Comparison of ENCODE assay signal across 21 mouse cellular contexts in genomic region chr6:109233426-109233825, GRCm38 (mm10).
DNase-seq lines count a peak whose midpoint lies in the region; ATAC-seq and TF ChIP-seq lines count a peak whose summit lies in the region.
"Had no signal": no experiment of that assay in that cellular context is flagged by ENCODE, and none has a peak within 500 bp of the region (broad histone marks: within the 10 kb centered on the region; RNA-seq: fewer than 3 reads in every experiment).

No protein-coding gene starts in this region.

- H3K9me3 ChIP-seq in forebrain, embryonic 14.5 days (replicated peaks; ENCODE audit: control insufficient read depth, low read length) = no peaks in the 10 kb centered on the region
- H3K9me3 ChIP-seq in forebrain, embryonic 12.5 days = no peaks in the 10 kb centered on the region
- H3K9me3 ChIP-seq in hindbrain, embryonic 15.5 days = no peaks in the 10 kb centered on the region
- H3K9me3 ChIP-seq in hindbrain, embryonic 11.5 days (ENCODE audit: control insufficient read depth, low read length) = no peaks in the 10 kb centered on the region
- no peaks in the 10 kb centered on the region for H3K9me3 ChIP-seq in midbrain, postnatal 0 days (ENCODE audit: low read length)
- no peaks in the 10 kb centered on the region for H3K9me3 ChIP-seq in midbrain, embryonic 13.5 days
- H3K9me3 ChIP-seq: embryonic facial prominence, embryonic 15.5 days; heart, embryonic 12.5 days had no signal

- H3K4me3 ChIP-seq in forebrain, embryonic 14.5 days (ENCODE audit: low read depth, low read length) = no peak overlapping the region
- H3K4me3 ChIP-seq in forebrain, embryonic 12.5 days (replicated peaks) = no peak overlapping the region
- H3K4me3 ChIP-seq in hindbrain, embryonic 15.5 days = no peak overlapping the region
- H3K4me3 ChIP-seq in hindbrain, embryonic 11.5 days (ENCODE audit: low read depth, low read length) = no peak overlapping the region
- H3K4me3 ChIP-seq in midbrain, postnatal 0 days (ENCODE audit: low read depth, low read length) = no peak overlapping the region
- H3K4me3 ChIP-seq in midbrain, embryonic 13.5 days (replicated peaks) = no peak overlapping the region
- H3K4me3 ChIP-seq: embryonic facial prominence, embryonic 15.5 days; heart, embryonic 12.5 days had no signal

- no peaks in the 10 kb centered on the region for H3K4me1 ChIP-seq in forebrain, embryonic 14.5 days (ENCODE audit: control insufficient read depth, insufficient read depth, low read length)
- no peaks in the 10 kb centered on the region for H3K4me1 ChIP-seq in forebrain, embryonic 12.5 days
- H3K4me1 ChIP-seq in hindbrain, embryonic 15.5 days (replicated peaks) = no peaks in the 10 kb centered on the region
- no peaks in the 10 kb centered on the region for H3K4me1 ChIP-seq in hindbrain, embryonic 11.5 days (replicated peaks; ENCODE audit: control insufficient read depth, insufficient read depth, low read length)
- H3K4me1 ChIP-seq in midbrain, postnatal 0 days (ENCODE audit: insufficient read depth, low read length) = no peaks in the 10 kb centered on the region
- H3K4me1 ChIP-seq in midbrain, embryonic 13.5 days (replicated peaks) = no peaks in the 10 kb centered on the region
- H3K4me1 ChIP-seq: embryonic facial prominence, embryonic 15.5 days; heart, embryonic 12.5 days had no signal

- WGBS in forebrain, embryonic 14.5 days = 86% methylated on average over 3 of the region's 3 CpGs
- 84% methylated on average over 3 of the region's 3 CpGs for WGBS in forebrain, embryonic 12.5 days
- 68% methylated on average over 3 of the region's 3 CpGs for WGBS in hindbrain, embryonic 15.5 days
- WGBS in hindbrain, embryonic 11.5 days = 87% methylated on average over 3 of the region's 3 CpGs
- WGBS in midbrain, postnatal 0 days = 60% methylated on average over 3 of the region's 3 CpGs
- 77% methylated on average over 3 of the region's 3 CpGs for WGBS in midbrain, embryonic 13.5 days

- DNase-seq in forebrain, embryonic 14.5 days (ENCODE audit: low spot score) = peak; percentile 29
- no peak for DNase-seq in hindbrain, embryonic 11.5 days (ENCODE audit: low spot score)
- DNase-seq in midbrain, postnatal 0 days (ENCODE audit: low spot score) = peak; percentile 53
- peak; percentile 3 to 16 for DNase-seq in layer of hippocampus, postnatal 36 days
- no peak for DNase-seq in thymus, postnatal 14 days
- DNase-seq: adrenal gland, postnatal 10 days; cerebellum, adult 9-10 months; gastrocnemius, postnatal 25 days; heart, adult 18-20 months; heart, postnatal 10 days; kidney, adult 2 months; liver, postnatal 0 days had no signal

- TF ChIP-seq CTCF in midbrain, postnatal 0 days (IDR thresholded peaks at IDR 0.05) = no peak

- peak; percentile 44; the same call in 1 of the 2 replicates for ATAC-seq in forebrain, embryonic 14.5 days
- ATAC-seq in forebrain, embryonic 12.5 days (ENCODE audit: low FRiP score) = no peak
- 0 out of 2 replicates have a peak, but pooled peaks have one; percentile 63 for ATAC-seq in hindbrain, embryonic 15.5 days (ENCODE audit: low FRiP score, low read depth)
- no peak for ATAC-seq in hindbrain, embryonic 11.5 days (ENCODE audit: low FRiP score)
- no peak for ATAC-seq in midbrain, postnatal 0 days (ENCODE audit: low FRiP score)
- ATAC-seq in midbrain, embryonic 13.5 days = no peak
- ATAC-seq: liver, postnatal 0 days; lung, postnatal 0 days; midbrain, embryonic 16.5 days had no signal

- H3K4me2 ChIP-seq in forebrain, embryonic 14.5 days (ENCODE audit: low read length) = no peak overlapping the region
- H3K4me2 ChIP-seq in forebrain, embryonic 12.5 days = no peak overlapping the region
- no peak overlapping the region for H3K4me2 ChIP-seq in hindbrain, embryonic 15.5 days
- H3K4me2 ChIP-seq in hindbrain, embryonic 11.5 days (replicated peaks; ENCODE audit: low read depth, low read length) = no peak overlapping the region
- no peak overlapping the region for H3K4me2 ChIP-seq in midbrain, postnatal 0 days (ENCODE audit: low read depth, low read length, poor library complexity, severe bottlenecking)
- H3K4me2 ChIP-seq in midbrain, embryonic 13.5 days (replicated peaks) = no peak overlapping the region
- H3K4me2 ChIP-seq: embryonic facial prominence, embryonic 15.5 days; heart, embryonic 12.5 days had no signal

- no peak overlapping the region for H3K27ac ChIP-seq in forebrain, embryonic 14.5 days (ENCODE audit: low read depth, low read length)
- H3K27ac ChIP-seq in forebrain, embryonic 12.5 days = no peak overlapping the region
- H3K27ac ChIP-seq in hindbrain, embryonic 15.5 days (replicated peaks) = no peak overlapping the region
- H3K27ac ChIP-seq in hindbrain, embryonic 11.5 days (ENCODE audit: low read depth, low read length) = no peak overlapping the region
- H3K27ac ChIP-seq in midbrain, postnatal 0 days (ENCODE audit: low read depth, low read length) = no peak overlapping the region
- no peak overlapping the region for H3K27ac ChIP-seq in midbrain, embryonic 13.5 days
- H3K27ac ChIP-seq: embryonic facial prominence, embryonic 15.5 days; kidney, postnatal 0 days; macrophage had no signal

- no peak overlapping the region for H3K9ac ChIP-seq in forebrain, embryonic 14.5 days (ENCODE audit: low read length)
- no peak overlapping the region for H3K9ac ChIP-seq in forebrain, embryonic 12.5 days
- no peak overlapping the region for H3K9ac ChIP-seq in hindbrain, embryonic 15.5 days
- H3K9ac ChIP-seq in hindbrain, embryonic 11.5 days (ENCODE audit: low read depth, low read length) = no peak overlapping the region
- H3K9ac ChIP-seq in midbrain, postnatal 0 days (replicated peaks; ENCODE audit: low read length, poor library complexity, severe bottlenecking) = no peak overlapping the region
- no peak overlapping the region for H3K9ac ChIP-seq in midbrain, embryonic 13.5 days (replicated peaks)
- H3K9ac ChIP-seq: embryonic facial prominence, embryonic 15.5 days; heart, embryonic 12.5 days; liver, postnatal 0 days had no signal

- no peaks in the 10 kb centered on the region for H3K36me3 ChIP-seq in forebrain, embryonic 14.5 days (ENCODE audit: control insufficient read depth, insufficient read depth, low read length)
- H3K36me3 ChIP-seq in forebrain, embryonic 12.5 days (replicated peaks) = no peaks in the 10 kb centered on the region
- no peaks in the 10 kb centered on the region for H3K36me3 ChIP-seq in hindbrain, embryonic 15.5 days
- H3K36me3 ChIP-seq in hindbrain, embryonic 11.5 days (ENCODE audit: control insufficient read depth, insufficient read depth, low read length) = no peaks in the 10 kb centered on the region
- no peaks in the 10 kb centered on the region for H3K36me3 ChIP-seq in midbrain, postnatal 0 days (ENCODE audit: insufficient read depth, low read length)
- no peaks in the 10 kb centered on the region for H3K36me3 ChIP-seq in midbrain, embryonic 13.5 days
- H3K36me3 ChIP-seq: embryonic facial prominence, embryonic 15.5 days; heart, embryonic 12.5 days had no signal

- H3K27me3 ChIP-seq in forebrain, embryonic 14.5 days (replicated peaks; ENCODE audit: control insufficient read depth, insufficient read depth, low read length) = no peaks in the 10 kb centered on the region
- H3K27me3 ChIP-seq in forebrain, embryonic 12.5 days = no peaks in the 10 kb centered on the region
- H3K27me3 ChIP-seq in hindbrain, embryonic 15.5 days = no peaks in the 10 kb centered on the region
- no peaks in the 10 kb centered on the region for H3K27me3 ChIP-seq in hindbrain, embryonic 11.5 days (ENCODE audit: control insufficient read depth, insufficient read depth, low read length)
- H3K27me3 ChIP-seq in midbrain, postnatal 0 days (ENCODE audit: insufficient read depth, low read length) = no peaks in the 10 kb centered on the region
- no peaks in the 10 kb centered on the region for H3K27me3 ChIP-seq in midbrain, embryonic 13.5 days
- H3K27me3 ChIP-seq: embryonic facial prominence, embryonic 15.5 days; heart, embryonic 12.5 days had no signal

Comparison
In these comparisons a context has a peak if more than half of its experiments do, and no peak if none do; other contexts are left out.
1. ATAC-seq: peak in forebrain, embryonic 14.5 days (single experiment) and hindbrain, embryonic 15.5 days (single experiment); none in forebrain, embryonic 12.5 days (single experiment), hindbrain, embryonic 11.5 days (single experiment), midbrain, postnatal 0 days (single experiment) and midbrain, embryonic 13.5 days (single experiment).
2. DNase-seq: peak in forebrain, embryonic 14.5 days (single experiment), midbrain, postnatal 0 days (single experiment) and layer of hippocampus, postnatal 36 days (2 of 2); none in hindbrain, embryonic 11.5 days (single experiment) and thymus, postnatal 14 days (single experiment).